Mouse (Mus musculus) lung, postnatal 0 days (tissue): ENCODE measurements around the gene Arhgap17.

Experiments used
- CTCF ChIP-seq: IDR thresholded peaks from 2 replicates; pipeline ENCODE4 v1.5.1; 2016; ENCODE audit warnings: antibody characterized with exemption, mild to moderate bottlenecking
- EP300 ChIP-seq: IDR thresholded peaks from 2 replicates; pipeline ENCODE4 v1.6.1; 2016; ENCODE audit warnings: antibody characterized with exemption, mild to moderate bottlenecking, control low read depth

- no peak for TF ChIP-seq CTCF
- no peak for TF ChIP-seq EP300
Observed at GRCm38 (mm10) chr7:123401121-123401520, 31.4 kb upstream of the Arhgap17 start.
